Mouse (Mus musculus): ENCODE measurements around the gene Metap1. TPM values are rescaled to one million over a fixed set of nuclear protein-coding genes. Genes with fewer than 3 reads are reported as not detected.

Gene Metap1
- polyA plus RNA-seq, 1 experiment: not detected

DNA sequence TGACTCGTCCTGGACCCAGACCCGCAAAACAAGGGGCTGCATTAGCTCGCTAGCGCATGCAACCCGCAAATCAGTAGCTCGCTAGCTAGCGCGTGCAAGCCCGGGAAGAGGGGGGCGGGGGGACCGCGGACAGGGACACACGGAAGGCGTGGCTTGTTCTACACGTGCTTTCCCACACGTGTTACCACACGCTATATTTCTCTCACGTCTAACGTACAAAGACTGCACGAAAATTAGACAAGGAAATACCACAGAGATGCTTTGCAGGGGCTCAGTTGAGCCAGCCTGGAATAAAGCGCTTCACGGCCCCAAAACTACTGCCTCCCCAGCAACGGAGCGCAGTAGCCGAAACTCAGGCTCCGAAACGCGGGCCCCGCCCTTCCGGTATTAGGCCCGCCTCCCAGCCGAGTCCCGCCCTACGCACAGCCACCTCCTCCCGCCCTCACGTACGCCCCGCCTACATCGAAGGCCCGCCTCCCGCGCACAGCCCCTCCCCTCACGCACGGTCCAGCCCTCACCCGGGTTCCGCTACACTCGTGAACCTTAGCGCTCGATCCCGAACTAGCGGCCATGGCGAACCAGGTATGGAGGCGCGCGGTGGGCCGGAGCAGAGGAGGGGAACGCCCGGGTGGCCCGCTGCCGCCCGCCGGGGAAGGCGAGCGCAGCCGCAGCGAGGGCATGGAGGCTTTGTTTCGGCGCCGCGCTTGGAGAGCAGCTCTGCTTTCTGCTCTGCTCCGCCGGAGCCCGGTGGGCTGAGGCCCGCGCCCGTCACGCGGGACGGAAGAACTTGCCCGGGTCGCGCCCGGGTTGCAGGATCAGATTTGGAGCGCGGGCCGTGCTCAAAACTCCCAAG, 46.5 kb downstream of the Metap1 start, which contains the start of gene Adh5:
Adh5 (plus strand) TSS at position 482 of the 853 bp plus-strand sequence.
- Histone ChIP-seq H3K27ac (ENCODE audit: insufficient read depth, low read depth, low read length) (no peak within 1 kb of the TSS; the same call in 1 of the 2 replicates), H3K4me1 (ENCODE audit: control insufficient read depth, insufficient read depth, low read length) (no peaks in the 10 kb centered on the region), H3K4me3 (ENCODE audit: insufficient read depth, low read depth, low read length) (peak within 1 kb of the TSS; percentile 72)
- TF ChIP-seq CTCF (IDR thresholded peaks at IDR 0.05; ENCODE audit: insufficient read depth, low read depth, low read length) (no peak), POLR2A (IDR thresholded peaks at IDR 0.05; ENCODE audit: insufficient read depth, low read depth, low read length) (0 out of 2 replicates have a peak, but pooled peaks have one; percentile 70)
- under 1% methylated on average over 86 of the region's 86 CpGs for WGBS

DNA sequence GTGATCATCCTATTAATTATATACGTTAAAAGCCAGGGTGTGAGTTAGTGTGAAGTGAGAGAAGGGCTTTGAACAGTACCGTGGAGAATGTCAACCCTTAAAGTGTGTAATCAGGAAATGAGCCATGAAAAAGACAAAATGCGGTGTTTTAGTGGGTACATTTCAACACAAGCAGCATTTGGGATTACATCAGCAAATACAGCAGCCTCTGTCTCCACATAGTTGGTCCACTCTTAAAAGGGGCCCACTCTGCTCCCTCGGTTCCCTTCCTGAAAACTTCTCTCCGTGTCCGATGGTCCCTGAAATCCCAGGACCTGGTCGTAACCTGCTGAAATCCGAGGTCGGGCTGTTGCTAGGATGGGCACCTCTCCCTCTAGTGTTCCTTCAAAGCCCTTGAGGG, 47.1 kb downstream of the Metap1 start:
- no peak overlapping the region for H3K27ac ChIP-seq (ENCODE audit: insufficient read depth, low read depth, low read length)
- under 1% methylated on average over 9 of the region's 9 CpGs for WGBS
- TF ChIP-seq CTCF (IDR thresholded peaks at IDR 0.05; ENCODE audit: insufficient read depth, low read depth, low read length) (no peak), POLR2A (IDR thresholded peaks at IDR 0.05; ENCODE audit: insufficient read depth, low read depth, low read length) (no peak)

GRCm38 (mm10) chr3:138438716-138439115, 50.6 kb downstream of the Metap1 start:
- H3K4me3 ChIP-seq (ENCODE audit: insufficient read depth, low read depth, low read length): no peak overlapping the region
- no peaks in the 10 kb centered on the region for H3K4me1 ChIP-seq (ENCODE audit: control insufficient read depth, insufficient read depth, low read length)
- no peak overlapping the region for H3K27ac ChIP-seq (ENCODE audit: insufficient read depth, low read depth, low read length)
- no peak for TF ChIP-seq CTCF (IDR thresholded peaks at IDR 0.05; ENCODE audit: insufficient read depth, low read depth, low read length)
- no peak for TF ChIP-seq POLR2A (IDR thresholded peaks at IDR 0.05; ENCODE audit: insufficient read depth, low read depth, low read length)
- WGBS: 78% methylated on average over 3 of the region's 3 CpGs

More for the DNA sequence above, 47.1 kb downstream of the Metap1 start:
- Histone ChIP-seq H3K4me3 (ENCODE audit: insufficient read depth, low read depth, low read length) (peak overlapping the region; percentile 72), H3K4me1 (ENCODE audit: control insufficient read depth, insufficient read depth, low read length) (no peaks in the 10 kb centered on the region)

- H3K4me1 ChIP-seq (ENCODE audit: control insufficient read depth, insufficient read depth, low read length): no peaks in the 10 kb centered on the region
- TF ChIP-seq CTCF (IDR thresholded peaks at IDR 0.05; ENCODE audit: insufficient read depth, low read depth, low read length) (no peak), POLR2A (IDR thresholded peaks at IDR 0.05; ENCODE audit: insufficient read depth, low read depth, low read length) (no peak)
- WGBS: 42% methylated on average over 2 of the region's 2 CpGs
These were observed 57.5 kb downstream of the Metap1 start for GRCm38 (mm10) chr3:138431835-138432234.

DNA sequence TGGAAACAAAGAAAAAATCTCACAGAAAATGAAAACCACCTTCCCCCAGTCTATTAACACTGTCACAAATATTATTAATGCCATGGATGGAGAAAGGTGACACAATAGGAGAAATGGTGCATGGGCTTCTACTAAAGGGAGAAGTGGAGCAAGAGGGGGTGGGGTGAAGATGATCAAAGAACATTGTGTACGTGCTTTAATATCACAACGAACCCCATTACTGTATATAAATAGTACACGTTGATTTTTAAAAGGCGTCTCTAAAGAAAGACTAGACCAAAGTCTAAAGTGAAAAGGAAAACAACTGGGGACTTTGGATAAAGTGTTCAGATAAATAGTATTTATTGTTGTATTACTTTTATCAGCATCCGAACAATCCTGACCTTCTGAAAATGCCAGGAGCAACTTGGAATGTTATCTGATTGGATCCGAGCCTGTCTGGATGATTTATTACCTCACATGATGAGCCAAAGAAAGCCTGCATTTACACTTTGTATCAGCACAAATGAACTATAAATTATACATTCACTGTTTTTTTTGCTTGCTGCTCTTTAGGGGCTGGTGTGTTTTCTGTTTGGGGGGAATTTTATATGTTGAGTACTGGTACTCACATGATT, 58.8 kb downstream of the Metap1 start:
- WGBS: 80% methylated on average over 6 of the region's 6 CpGs
- TF ChIP-seq CTCF (IDR thresholded peaks at IDR 0.05; ENCODE audit: insufficient read depth, low read depth, low read length) (no peak), POLR2A (IDR thresholded peaks at IDR 0.05; ENCODE audit: insufficient read depth, low read depth, low read length) (no peak)
- H3K4me1 ChIP-seq (ENCODE audit: control insufficient read depth, insufficient read depth, low read length): no peaks in the 10 kb centered on the region
- no peak overlapping the region for H3K4me3 ChIP-seq (ENCODE audit: insufficient read depth, low read depth, low read length)
- no peak overlapping the region for H3K27ac ChIP-seq (ENCODE audit: insufficient read depth, low read depth, low read length)

More at GRCm38 (mm10) chr3:138431835-138432234, 57.5 kb downstream of the Metap1 start:
- Histone ChIP-seq H3K27ac (ENCODE audit: insufficient read depth, low read depth, low read length) (no peak overlapping the region), H3K4me3 (ENCODE audit: insufficient read depth, low read depth, low read length) (no peak overlapping the region)

GRCm38 (mm10) chr3:138424247-138424646, 65.1 kb downstream of the Metap1 start:
- Histone ChIP-seq H3K27ac (ENCODE audit: insufficient read depth, low read depth, low read length) (no peak overlapping the region), H3K4me1 (ENCODE audit: control insufficient read depth, insufficient read depth, low read length) (no peaks in the 10 kb centered on the region), H3K4me3 (ENCODE audit: insufficient read depth, low read depth, low read length) (no peak overlapping the region)
- TF ChIP-seq POLR2A (IDR thresholded peaks at IDR 0.05; ENCODE audit: insufficient read depth, low read depth, low read length) (no peak), CTCF (IDR thresholded peaks at IDR 0.05; ENCODE audit: insufficient read depth, low read depth, low read length) (no peak)
- WGBS: 72% methylated on average over 4 of the region's 4 CpGs

DNA sequence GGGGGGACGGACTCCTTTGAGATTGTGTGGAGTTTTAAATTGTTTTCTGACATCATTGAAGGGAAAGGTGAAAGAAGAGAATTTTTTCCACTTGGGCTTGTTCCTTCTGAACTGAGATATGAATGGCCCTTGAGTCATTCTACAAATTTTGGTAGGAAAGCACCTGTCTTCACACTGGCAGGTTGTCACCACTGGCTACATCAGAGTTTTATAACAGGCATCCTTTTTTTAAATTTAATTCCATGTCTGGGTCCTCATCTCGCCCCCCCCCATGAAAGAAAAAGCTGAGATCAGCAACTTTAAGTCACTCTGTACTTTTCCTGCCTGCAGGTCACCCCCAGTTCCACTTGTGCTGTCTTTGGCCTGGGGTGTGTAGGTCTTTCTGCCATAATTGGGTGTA, 65.7 kb downstream of the Metap1 start:
- Histone ChIP-seq H3K27ac (ENCODE audit: insufficient read depth, low read depth, low read length) (no peak overlapping the region), H3K4me3 (ENCODE audit: insufficient read depth, low read depth, low read length) (no peak overlapping the region), H3K4me1 (ENCODE audit: control insufficient read depth, insufficient read depth, low read length) (no peaks in the 10 kb centered on the region)
- 59% methylated on average over 2 of the region's 2 CpGs for WGBS
- no peak for TF ChIP-seq POLR2A (IDR thresholded peaks at IDR 0.05; ENCODE audit: insufficient read depth, low read depth, low read length)
- no peak for TF ChIP-seq CTCF (IDR thresholded peaks at IDR 0.05; ENCODE audit: insufficient read depth, low read depth, low read length)

DNA sequence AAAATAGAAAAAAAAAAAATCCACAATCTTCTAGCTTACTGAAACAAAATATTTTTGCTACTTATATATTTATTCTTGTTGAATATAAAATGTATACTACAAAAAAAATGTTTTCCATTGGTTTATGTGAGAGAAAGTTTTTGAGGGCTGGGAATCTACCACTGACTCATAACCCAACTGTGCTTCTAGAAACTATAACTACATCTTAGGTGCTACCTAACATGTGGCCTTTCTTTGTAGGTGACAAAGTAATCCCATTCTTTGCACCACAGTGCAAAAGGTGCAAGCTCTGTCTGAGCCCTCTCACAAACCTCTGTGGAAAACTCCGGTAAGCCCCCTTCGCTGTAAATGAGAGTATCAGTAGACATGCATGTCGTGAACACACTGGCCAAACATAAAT, 68.9 kb downstream of the Metap1 start:
- TF ChIP-seq CTCF (IDR thresholded peaks at IDR 0.05; ENCODE audit: insufficient read depth, low read depth, low read length) (no peak), POLR2A (IDR thresholded peaks at IDR 0.05; ENCODE audit: insufficient read depth, low read depth, low read length) (no peak)
- Histone ChIP-seq H3K4me1 (ENCODE audit: control insufficient read depth, insufficient read depth, low read length) (no peaks in the 10 kb centered on the region), H3K27ac (ENCODE audit: insufficient read depth, low read depth, low read length) (no peak overlapping the region), H3K4me3 (ENCODE audit: insufficient read depth, low read depth, low read length) (no peak overlapping the region)
- WGBS: 94% methylated on average over 3 of the region's 3 CpGs

GRCm38 (mm10) chr3:138419369-138419768, 69.9 kb downstream of the Metap1 start:
- TF ChIP-seq POLR2A (IDR thresholded peaks at IDR 0.05; ENCODE audit: insufficient read depth, low read depth, low read length): no peak
- TF ChIP-seq CTCF (IDR thresholded peaks at IDR 0.05; ENCODE audit: insufficient read depth, low read depth, low read length): no peak
- Histone ChIP-seq H3K4me3 (ENCODE audit: insufficient read depth, low read depth, low read length) (no peak overlapping the region), H3K4me1 (ENCODE audit: control insufficient read depth, insufficient read depth, low read length) (no peaks in the 10 kb centered on the region), H3K27ac (ENCODE audit: insufficient read depth, low read depth, low read length) (no peak overlapping the region)
- WGBS: 84% methylated on average over 6 of the region's 6 CpGs
